Mouse (Mus musculus) limb, embryonic 12.5 days (tissue): ENCODE measurements at regions not wholly inside any gene's neighbourhood (a gene's known extent, or its start where the extent isn't known, plus 50 kb on each side); places are given as distances from the start of the nearest gene placed in this dataset.
"Not testable (repeated sequence)": the region's sequence is repeated elsewhere in the genome, so short reads cannot be mapped to it uniquely, and the experiment has no call there.

Experiments used
- ATAC-seq: fragments of 200-750 bp; cut with Nextera tagmentation; 2 replicates; pipeline ENCODE4 v1.8.0; 2017; ENCODE audit warnings: low read depth, moderate TSS enrichment; ENCODE audit not compliant: insufficient number of reproducible peaks, insufficient read depth, low FRiP score, low TSS enrichment
- H3K27ac ChIP-seq: fragments of 300-500 bp; sonication (generic); 2 replicates; pipeline ENCODE4 v1.5.1; 2016; ENCODE audit warnings: mild to moderate bottlenecking, moderate library complexity
- H3K27me3 ChIP-seq: fragments of 300-500 bp; sonication (generic); 2 replicates; pipeline ENCODE4 v1.6.1; 2016; ENCODE audit warnings: mild to moderate bottlenecking, moderate library complexity
- H3K36me3 ChIP-seq: fragments of 300-500 bp; sonication (generic); 2 replicates; pipeline ENCODE4 v1.6.1; 2016; ENCODE audit warnings: mild to moderate bottlenecking, moderate library complexity
- H3K4me1 ChIP-seq: fragments of 300-500 bp; sonication (generic); replicated peaks from 2 replicates; pipeline ENCODE4 v1.6.1; 2016
- H3K4me2 ChIP-seq: fragments of 300-500 bp; sonication (generic); 2 replicates; pipeline ENCODE4 v1.6.1; 2016; ENCODE audit warnings: mild to moderate bottlenecking, moderate library complexity
- H3K4me3 ChIP-seq: fragments of 300-500 bp; sonication (generic); replicated peaks from 2 replicates; pipeline ENCODE4 v1.5.1; 2016; ENCODE audit warnings: mild to moderate bottlenecking
- H3K9ac ChIP-seq: fragments of 300-500 bp; sonication (generic); replicated peaks from 2 replicates; pipeline ENCODE4 v1.6.1; 2016; ENCODE audit warnings: mild to moderate bottlenecking, moderate library complexity
- H3K9me3 ChIP-seq: fragments of 300-500 bp; sonication (generic); 2 replicates; pipeline ENCODE4 v1.6.1; 2016; ENCODE audit warnings: mild to moderate bottlenecking, moderate library complexity
- WGBS: fragments of 180-500 bp; shearing (Covaris S2); methylation state at CpG from one replicate; pipeline ENCODE4 v1.1.7; 2016; 5-methylcytosine and 5-hydroxymethylcytosine counted together

DNA sequence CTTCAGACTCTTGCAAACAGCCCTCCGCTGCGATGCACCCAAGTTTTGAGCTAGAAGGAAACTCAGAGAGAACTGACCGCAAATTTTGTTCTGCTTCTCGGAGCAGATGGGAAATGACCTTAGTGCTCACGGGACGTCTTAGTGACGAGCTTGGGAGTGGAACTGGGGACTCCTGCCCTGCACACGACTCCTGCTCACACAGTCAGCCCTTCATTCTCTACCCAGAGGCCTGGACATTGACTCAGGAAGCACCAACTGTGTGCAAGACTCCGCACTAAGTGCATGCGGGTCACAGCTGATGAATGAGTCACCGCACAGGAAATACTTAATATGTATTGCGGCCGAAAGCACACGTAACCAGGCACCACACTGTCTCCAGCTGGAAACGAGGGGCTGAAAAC, 177.7 kb upstream of the Hs6st1 start:
- 0 out of 2 replicates have a peak, but pooled peaks cover 8% of the 10 kb centered on the region for H3K4me1 ChIP-seq
- no peak overlapping the region for H3K9ac ChIP-seq
- H3K27me3 ChIP-seq = no peaks in the 10 kb centered on the region; the same call in 1 of the 2 replicates
- WGBS = 66% methylated on average over 15 of the region's 15 CpGs
- no peak for ATAC-seq
- H3K27ac ChIP-seq = 0 out of 2 replicates have a peak overlapping the region, but pooled peaks have one; percentile 29
- no peak overlapping the region for H3K4me2 ChIP-seq
- no peaks in the 10 kb centered on the region for H3K36me3 ChIP-seq
- peaks cover 18% of the 10 kb centered on the region for H3K9me3 ChIP-seq
- H3K4me3 ChIP-seq = no peak overlapping the region

DNA sequence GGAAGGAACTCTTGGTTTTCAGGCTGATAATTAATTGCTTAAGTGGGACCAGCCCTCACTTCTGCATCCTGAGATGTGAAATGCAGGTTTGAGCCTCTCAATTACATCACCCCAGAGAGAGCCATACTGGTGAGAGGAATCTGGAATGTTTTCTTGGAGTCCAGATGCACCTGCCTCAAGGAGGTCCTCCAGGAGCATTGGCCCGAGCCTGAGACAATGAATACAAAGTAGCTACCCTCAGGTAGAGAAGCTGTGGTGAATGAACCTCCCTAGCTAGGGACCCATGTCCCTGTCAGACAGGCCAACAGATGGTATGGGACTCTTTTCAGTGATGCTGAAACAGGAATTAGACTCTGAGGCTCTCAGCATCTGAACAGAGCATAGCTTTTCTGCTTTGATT, 168.7 kb upstream of the Hs6st1 start:
- Histone ChIP-seq H3K4me3 (no peak overlapping the region), H3K9ac (no peak overlapping the region), H3K4me2 (no peak overlapping the region), H3K27ac (no peak overlapping the region), H3K27me3 (no peaks in the 10 kb centered on the region), H3K36me3 (no peaks in the 10 kb centered on the region), H3K4me1 (no peaks in the 10 kb centered on the region), H3K9me3 (peaks cover 15% of the 10 kb centered on the region)
- ATAC-seq = no peak
- 63% methylated on average over 1 of the region's 1 CpGs for WGBS

DNA sequence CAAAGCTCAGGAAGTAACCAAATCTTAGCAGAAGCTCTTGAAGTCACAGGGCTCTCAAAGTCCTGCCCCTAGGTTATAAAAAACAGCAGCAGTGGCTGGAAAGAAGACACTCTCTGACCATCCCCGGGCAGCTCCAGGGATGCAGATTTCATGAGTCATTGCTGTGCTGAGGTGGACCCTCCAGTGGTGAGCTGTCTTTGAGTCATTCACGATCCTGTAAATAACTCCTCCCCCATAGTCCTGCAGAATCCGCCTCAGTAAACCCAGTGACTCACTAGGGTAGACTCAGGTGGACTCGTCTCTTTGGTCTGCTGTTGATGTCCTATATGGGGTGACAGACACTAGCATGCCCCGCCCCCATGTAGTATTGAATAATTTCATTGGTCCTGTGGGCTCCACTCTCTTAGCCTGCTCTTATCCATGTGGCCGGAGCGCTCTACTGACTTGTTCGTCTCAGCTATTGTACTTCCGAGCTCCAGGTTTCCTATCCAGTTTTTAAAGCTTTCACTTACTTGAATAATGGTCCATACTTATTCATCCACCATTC, 164.1 kb upstream of the Hs6st1 start:
- Histone ChIP-seq H3K4me1 (0 out of 2 replicates have a peak, but pooled peaks cover 2% of the 10 kb centered on the region), H3K9ac (no peak overlapping the region), H3K4me2 (no peak overlapping the region), H3K27me3 (no peaks in the 10 kb centered on the region), H3K4me3 (no peak overlapping the region), H3K9me3 (no peaks in the 10 kb centered on the region), H3K27ac (no peak overlapping the region), H3K36me3 (no peaks in the 10 kb centered on the region)
- ATAC-seq = no peak
- 88% methylated on average over 9 of the region's 9 CpGs for WGBS

DNA sequence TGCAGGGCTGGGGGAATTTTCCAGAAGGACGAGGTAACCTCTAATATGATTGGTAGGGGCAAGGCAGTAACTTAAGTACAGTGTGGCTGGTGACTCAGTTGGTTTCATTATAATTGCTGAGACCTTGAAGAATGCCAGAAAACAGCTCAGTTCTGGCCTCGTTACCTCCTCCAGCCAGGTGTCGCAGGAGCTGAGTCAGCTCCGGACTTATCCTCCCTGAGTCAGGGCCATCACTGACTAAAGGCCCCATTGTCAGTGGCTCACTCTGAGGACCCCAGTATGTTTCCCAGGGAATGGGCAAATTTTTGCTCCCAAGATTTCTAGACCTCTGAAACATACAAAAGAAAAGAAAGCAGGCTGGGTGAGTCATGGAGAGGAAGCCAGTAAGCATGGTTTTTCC, 154.6 kb upstream of the Hs6st1 start:
- Histone ChIP-seq H3K4me3 (no peak overlapping the region), H3K9me3 (no peaks in the 10 kb centered on the region), H3K4me1 (no peaks in the 10 kb centered on the region), H3K36me3 (no peaks in the 10 kb centered on the region), H3K27me3 (no peaks in the 10 kb centered on the region), H3K4me2 (no peak overlapping the region), H3K27ac (no peak overlapping the region), H3K9ac (no peak overlapping the region)
- 75% methylated on average over 4 of the region's 4 CpGs for WGBS
- ATAC-seq = no peak

DNA sequence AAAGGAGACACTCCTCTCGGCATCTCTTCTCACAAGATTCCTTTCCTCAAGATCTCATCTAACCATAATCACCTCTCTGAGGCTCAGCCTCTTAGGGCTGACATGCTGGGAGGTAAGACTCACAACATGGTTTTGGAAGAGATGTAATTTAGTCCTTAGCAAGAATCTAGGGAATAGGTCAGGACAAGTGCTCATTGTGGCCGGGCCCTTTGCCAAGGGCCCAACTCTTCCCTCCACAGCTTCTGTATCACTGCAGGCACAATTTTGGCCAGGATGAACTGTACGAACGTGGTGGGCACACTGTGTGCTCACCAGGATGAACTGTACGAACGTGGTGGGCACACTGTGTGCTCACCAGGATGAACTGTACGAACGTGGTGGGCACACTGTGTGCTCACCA, 154.0 kb upstream of the Hs6st1 start:
- not testable (repeated sequence) for H3K9me3 ChIP-seq, H3K9ac ChIP-seq, H3K4me3 ChIP-seq, ATAC-seq, H3K36me3 ChIP-seq, H3K4me2 ChIP-seq, H3K4me1 ChIP-seq, H3K27ac ChIP-seq, H3K27me3 ChIP-seq
- 89% methylated on average over 8 of the region's 8 CpGs for WGBS

DNA sequence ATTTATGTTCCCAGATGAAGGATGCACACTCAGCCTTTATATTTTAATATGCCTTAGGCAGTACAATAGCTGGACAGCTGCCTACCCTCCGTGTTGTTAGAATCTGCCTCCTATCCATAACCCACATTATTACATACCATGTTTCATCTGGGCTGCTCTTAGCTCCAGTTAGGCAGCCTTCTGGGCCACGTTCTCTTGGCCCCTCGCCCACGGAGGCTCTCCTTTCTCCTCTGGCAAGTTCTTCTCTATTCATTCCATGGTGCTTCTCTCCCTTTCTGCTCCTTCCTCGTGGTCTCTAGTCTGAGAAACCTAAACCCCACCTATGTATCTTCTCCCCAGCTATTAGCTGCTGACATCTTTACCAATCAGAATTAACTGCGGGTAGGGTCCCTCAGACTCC, 152.7 kb upstream of the Hs6st1 start:
- ATAC-seq = no peak
- Histone ChIP-seq H3K4me3 (no peak overlapping the region), H3K36me3 (no peaks in the 10 kb centered on the region), H3K4me2 (no peak overlapping the region), H3K4me1 (no peaks in the 10 kb centered on the region), H3K9ac (no peak overlapping the region), H3K9me3 (no peaks in the 10 kb centered on the region), H3K27me3 (no peaks in the 10 kb centered on the region), H3K27ac (no peak overlapping the region)
- WGBS = 92% methylated on average over 6 of the region's 6 CpGs

DNA sequence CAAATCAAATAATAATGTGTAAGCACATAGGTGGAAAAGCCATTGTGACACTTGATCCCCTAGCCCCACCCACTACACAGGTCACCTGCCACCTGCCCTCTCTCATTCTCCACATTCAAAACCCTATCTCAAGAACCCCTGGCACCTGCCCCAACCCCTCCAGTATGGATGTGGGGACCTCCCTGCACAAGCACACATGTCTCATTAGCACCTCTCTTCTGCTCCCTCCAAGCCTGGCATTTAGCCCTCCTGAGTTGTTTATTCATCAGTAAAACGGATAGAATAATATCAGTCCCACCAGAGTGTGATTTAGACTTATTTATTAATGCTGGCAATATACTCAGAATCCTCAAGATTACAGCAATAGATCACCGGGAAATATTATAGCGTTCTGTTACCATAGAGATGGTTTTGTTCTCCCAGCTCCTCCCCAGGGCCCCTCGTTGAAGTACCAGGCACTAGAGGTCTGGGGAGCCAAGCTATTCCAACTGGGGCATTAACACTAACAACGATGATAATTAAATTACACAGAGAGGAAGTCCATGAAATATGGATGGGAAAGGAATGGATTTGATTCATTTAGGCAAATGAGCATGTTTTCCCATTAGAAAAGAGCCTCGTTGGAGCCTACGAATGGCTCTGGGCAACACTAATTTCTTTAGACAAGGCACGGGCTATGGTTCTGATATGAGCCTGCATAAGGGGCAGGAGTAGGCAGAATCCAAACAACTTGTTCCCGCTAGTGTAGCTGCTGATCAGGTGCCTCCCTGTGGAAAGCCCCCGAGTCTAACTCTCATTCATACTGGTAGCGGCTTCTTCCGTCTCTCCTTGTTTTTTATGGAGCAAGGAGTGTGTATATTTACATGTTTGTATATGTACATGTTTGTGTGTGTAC, 148.1 kb upstream of the Hs6st1 start:
- H3K4me3 ChIP-seq = no peak overlapping the region
- no peaks in the 10 kb centered on the region for H3K9me3 ChIP-seq
- 79% methylated on average over 12 of the region's 12 CpGs for WGBS
- no peak for ATAC-seq
- no peaks in the 10 kb centered on the region for H3K4me1 ChIP-seq
- H3K9ac ChIP-seq = no peak overlapping the region
- H3K36me3 ChIP-seq = no peaks in the 10 kb centered on the region
- H3K4me2 ChIP-seq = no peak overlapping the region
- H3K27me3 ChIP-seq = no peaks in the 10 kb centered on the region
- H3K27ac ChIP-seq = no peak overlapping the region

DNA sequence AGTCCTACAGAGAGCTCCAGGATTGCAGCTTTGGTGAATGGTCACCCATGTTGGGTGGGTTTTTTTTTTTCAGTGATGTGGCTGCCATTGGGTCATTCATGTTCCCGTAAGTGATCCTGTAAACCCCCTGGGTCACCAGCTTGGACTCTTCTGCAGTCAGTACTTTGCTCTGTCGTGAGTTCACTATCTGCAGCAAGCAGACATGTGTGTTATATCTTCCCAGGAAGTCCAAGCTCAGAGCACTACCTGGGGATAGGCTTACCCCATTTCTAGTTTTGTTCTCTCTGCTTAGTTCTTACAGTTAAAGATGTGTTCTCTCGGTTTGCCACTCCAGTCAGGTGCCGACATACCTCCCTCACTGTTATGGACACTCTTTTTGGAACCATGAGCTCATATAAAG, 143.4 kb upstream of the Hs6st1 start:
- no peaks in the 10 kb centered on the region for H3K9me3 ChIP-seq
- no peak for ATAC-seq
- no peak overlapping the region for H3K27ac ChIP-seq
- no peak overlapping the region for H3K4me2 ChIP-seq
- no peaks in the 10 kb centered on the region for H3K36me3 ChIP-seq
- no peak overlapping the region for H3K9ac ChIP-seq
- 91% methylated on average over 4 of the region's 4 CpGs for WGBS
- peaks cover 10% of the 10 kb centered on the region for H3K4me1 ChIP-seq
- H3K4me3 ChIP-seq = no peak overlapping the region
- no peaks in the 10 kb centered on the region for H3K27me3 ChIP-seq

DNA sequence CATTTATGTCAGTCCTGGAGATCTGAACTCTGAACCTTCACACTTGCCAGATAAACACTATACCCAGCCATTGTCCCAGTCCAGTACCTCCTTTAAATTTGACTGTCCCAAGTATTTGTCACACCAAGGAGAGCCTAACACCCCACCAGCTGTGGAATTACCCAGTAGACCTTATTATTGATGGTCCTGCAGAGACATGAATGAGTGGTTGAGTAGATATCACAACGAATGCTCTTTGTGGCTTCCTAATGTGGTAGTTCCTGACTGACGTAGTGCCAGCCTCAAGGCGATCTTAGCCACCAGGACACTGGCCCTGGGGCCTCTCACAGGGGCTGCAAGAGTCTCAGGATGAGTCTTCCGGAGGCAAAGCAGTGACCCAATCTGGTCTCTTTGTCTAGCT, 142.9 kb upstream of the Hs6st1 start:
- H3K4me1 ChIP-seq = peaks cover 10% of the 10 kb centered on the region
- H3K9ac ChIP-seq = no peak overlapping the region
- no peaks in the 10 kb centered on the region for H3K36me3 ChIP-seq
- H3K4me3 ChIP-seq = no peak overlapping the region
- no peak for ATAC-seq
- no peaks in the 10 kb centered on the region for H3K27me3 ChIP-seq
- H3K4me2 ChIP-seq = no peak overlapping the region
- 89% methylated on average over 4 of the region's 4 CpGs for WGBS
- no peaks in the 10 kb centered on the region for H3K9me3 ChIP-seq
- H3K27ac ChIP-seq = no peak overlapping the region

DNA sequence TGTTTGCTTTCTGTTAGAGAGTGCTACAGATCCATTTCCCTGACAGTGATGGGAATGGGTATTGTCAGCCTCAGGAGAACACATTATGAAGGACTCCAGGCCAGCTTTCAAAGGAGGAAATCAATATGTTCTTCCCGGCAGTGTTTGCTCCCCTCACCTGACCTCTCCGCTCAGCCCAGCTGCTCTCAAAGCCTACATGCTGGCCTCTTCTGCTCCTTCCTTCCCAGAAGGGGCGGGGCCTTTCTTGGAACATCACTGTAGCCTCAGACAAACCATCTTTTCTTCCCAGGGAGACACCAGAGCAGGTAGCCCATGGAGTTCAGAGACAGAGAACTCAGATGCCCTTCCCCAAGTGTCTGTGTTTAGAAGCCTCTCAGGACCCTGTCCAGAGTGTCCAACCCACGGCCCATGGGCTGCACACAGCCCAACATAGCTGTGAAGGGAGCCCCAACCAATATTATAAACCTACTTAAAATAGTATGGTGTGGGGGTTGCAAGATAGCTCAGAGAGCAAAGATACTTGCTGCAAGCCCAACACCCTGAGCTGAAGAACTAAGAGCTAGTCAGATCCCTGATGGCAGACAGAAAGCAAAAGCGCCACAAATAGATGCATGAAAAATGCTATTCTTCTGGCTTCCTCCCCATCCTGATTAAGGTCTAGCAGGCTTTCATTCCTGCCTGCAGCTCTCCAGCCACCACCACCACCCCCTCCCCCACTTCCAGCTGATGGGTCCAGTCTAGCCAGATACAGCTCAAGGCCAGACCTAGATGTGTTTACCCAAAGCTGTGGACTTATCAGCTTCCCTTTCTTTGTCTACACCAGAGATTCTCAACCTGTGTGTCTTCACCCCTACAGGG, 141.8 kb upstream of the Hs6st1 start:
- H3K27me3 ChIP-seq = no peaks in the 10 kb centered on the region
- H3K36me3 ChIP-seq = no peaks in the 10 kb centered on the region
- H3K9ac ChIP-seq = no peak overlapping the region
- H3K4me1 ChIP-seq = peaks cover 10% of the 10 kb centered on the region
- H3K4me3 ChIP-seq = no peak overlapping the region
- WGBS = 68% methylated on average over 5 of the region's 5 CpGs
- H3K9me3 ChIP-seq = no peaks in the 10 kb centered on the region
- no peak overlapping the region for H3K27ac ChIP-seq
- no peak overlapping the region for H3K4me2 ChIP-seq
- no peak for ATAC-seq

DNA sequence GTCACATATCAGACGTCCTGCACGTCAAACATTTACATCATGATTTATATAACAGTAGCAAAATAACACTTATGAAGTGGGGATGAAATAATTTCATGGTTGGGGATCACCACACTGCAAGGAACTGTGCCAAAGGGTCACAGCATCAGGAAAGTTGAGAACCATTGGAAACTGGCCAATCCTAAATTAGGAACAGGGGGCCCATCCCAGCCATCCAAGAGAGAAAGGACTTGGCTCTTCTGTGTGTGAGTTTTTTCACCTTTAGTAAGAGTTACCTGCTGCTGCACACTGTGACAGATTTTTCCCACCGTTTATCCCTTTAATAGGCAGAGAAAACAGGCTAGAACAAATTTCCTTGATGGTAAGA, 141.2 kb upstream of the Hs6st1 start:
- no peak overlapping the region for H3K9ac ChIP-seq
- H3K27ac ChIP-seq = no peak overlapping the region
- H3K9me3 ChIP-seq = no peaks in the 10 kb centered on the region
- no peak overlapping the region for H3K4me3 ChIP-seq
- H3K4me2 ChIP-seq = no peak overlapping the region
- no peaks in the 10 kb centered on the region for H3K36me3 ChIP-seq
- H3K4me1 ChIP-seq = peaks cover 10% of the 10 kb centered on the region
- no peak for ATAC-seq
- no peaks in the 10 kb centered on the region for H3K27me3 ChIP-seq
- WGBS = 74% methylated on average over 3 of the region's 3 CpGs
